Mouse (Mus musculus) right cerebral cortex, postnatal 36 days (tissue): ENCODE measurements around the gene Arpp19.

Source experiments
- DNase-seq, 2 experiments: peaks; one replicate each; pipeline ENCODE4 v3.0.0; 2022; ENCODE audit warnings: low spot score in 2 of 2, mixed read lengths in 1 of 2

The Arpp19 gene

GRCm38 (mm10) chr9:75037451-75038356 lies at the start of gene Arpp19:
Gene Arpp19 (plus strand): TSS chr9:75037614.
- DNase-seq = peak; percentile 85 to 88

DNA sequence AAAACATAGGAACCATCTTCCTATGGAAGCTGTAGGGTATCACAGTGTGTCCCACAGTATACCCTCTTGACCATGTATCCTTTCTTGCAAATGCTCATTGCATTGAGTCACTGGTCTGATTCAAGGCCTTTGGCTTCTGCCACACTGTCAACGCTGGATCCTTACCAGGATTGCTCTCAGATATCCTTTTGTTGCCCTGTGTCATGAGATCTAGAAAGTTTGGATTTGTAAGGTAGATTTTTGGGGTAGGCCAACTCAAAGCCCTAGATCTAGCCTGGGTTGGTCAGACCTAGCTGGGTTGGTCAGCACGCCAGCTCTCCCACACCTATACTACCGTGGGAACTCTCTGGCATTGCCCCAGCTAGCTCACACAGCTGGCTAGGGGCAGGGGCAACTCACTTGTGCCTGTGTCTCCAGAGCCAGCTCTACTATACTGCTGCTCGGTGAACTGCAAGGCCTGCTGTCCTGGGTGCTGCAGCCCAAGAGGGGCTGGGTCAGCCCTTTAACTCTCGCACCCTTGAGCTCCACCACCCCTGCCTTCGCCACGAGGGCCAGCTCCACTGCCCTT lies 48.4 kb upstream of the Arpp19 start:
- no peak for DNase-seq

GRCm38 (mm10) chr9:74989990-74990389 lies 47.4 kb upstream of the Arpp19 start:
- DNase-seq = no peak

DNA sequence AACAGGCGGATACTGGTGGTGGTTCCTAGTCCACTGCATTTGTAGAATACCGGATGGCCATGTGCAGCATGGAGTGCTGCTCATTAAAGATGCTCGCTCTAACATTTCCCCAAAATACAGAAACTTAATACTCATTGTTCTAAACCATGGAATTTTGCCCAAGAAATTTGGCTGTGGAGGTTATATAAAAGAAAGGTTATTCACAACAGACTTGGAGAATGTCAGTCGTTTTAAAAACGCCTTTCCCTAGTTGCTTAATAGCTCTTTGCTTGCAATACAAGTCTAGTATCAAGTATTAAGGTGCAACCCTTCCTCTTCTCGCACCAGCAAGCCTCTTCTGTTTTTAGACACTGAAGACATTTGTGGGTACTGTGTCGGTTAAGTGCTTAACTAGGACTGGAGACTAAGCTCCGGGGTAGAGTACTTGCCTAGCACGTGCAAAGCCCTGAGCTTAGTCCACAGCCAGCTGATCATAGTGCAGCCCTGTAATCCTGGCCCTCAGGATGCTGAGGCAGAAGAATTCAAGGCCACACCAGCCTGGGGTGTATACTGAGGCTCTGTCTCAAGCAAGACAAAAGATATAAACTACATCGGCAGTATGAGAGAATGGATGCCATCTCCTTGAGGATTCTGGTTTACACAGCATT lies 42.7 kb upstream of the Arpp19 start:
- no peak for DNase-seq

GRCm38 (mm10) chr9:74996349-74996748 lies 41.1 kb upstream of the Arpp19 start:
- DNase-seq = no peak

- no peak for DNase-seq
These were observed 39.4 kb upstream of the Arpp19 start for GRCm38 (mm10) chr9:74997976-74998375.

DNA sequence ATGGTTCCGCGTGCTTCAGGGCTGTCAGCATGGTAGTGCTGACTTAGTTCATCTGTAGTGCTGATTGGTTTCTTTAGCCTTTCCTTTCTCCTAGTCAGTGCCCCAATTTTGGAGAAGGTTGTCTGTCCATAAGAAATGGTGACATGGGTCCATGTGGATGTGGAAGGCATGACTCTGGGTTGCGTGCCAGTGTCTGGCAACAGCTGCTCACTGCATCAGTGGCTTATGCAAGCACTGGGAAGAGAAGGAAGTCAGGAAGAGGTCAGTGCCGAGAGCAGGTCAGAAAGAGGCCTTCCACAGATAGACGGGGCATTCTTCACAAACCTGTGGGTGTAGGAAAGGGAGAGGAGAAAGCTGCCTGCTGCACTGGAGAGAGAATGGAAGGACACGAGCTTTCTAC lies 36.4 kb upstream of the Arpp19 start:
- no peak for DNase-seq

GRCm38 (mm10) chr9:75001611-75002204 lies 35.7 kb upstream of the Arpp19 start:
- no peak for DNase-seq

- no peak for DNase-seq
These were observed 35.2 kb upstream of the Arpp19 start for GRCm38 (mm10) chr9:75002262-75002661.

DNA sequence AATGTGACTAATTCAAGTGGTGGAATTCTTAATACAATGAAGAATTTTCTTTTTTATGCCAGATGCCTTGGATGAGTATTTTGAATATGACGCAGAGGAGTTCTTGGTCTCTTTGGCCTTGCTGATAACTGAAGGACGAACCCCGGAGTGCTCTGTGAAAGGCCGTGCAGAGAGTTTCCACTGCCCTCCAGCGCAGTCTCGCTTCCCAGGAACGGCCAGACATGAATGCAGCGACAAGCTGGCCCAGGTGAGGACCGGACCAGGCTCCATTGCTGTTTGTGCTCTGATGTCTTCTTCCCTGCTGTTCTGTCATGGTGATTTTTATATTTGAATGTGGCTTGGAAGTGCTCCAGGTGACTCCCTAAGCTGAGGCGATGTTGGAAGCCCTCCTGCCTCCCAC lies 33.2 kb upstream of the Arpp19 start:
- DNase-seq = no peak

GRCm38 (mm10) chr9:75016591-75016990 lies 20.8 kb upstream of the Arpp19 start:
- DNase-seq = no peak

- no peak for DNase-seq
These were observed 18.2 kb upstream of the Arpp19 start for GRCm38 (mm10) chr9:75019181-75019580.

- no peak for DNase-seq
These were observed 17.8 kb upstream of the Arpp19 start for GRCm38 (mm10) chr9:75019592-75019991.

DNA sequence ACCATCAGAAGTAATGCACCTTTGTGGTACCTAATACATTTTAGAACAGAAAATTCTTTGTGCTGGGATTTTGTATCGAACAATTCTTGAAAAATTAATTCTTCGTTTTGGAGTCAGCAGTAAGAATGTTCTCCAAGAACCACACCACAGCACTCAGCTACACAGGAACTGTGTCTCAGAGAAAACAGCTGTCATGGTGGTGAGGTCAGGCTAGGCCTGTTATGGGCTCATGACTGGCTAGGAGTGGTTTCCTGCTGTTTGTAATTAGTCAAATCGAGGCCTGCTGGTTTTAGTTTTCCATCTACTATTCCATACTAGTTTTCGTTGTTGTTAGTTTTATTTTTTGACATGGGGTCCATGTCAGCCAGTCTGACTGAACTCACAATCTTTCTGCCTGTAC lies 16.9 kb upstream of the Arpp19 start:
- DNase-seq = no peak

GRCm38 (mm10) chr9:75022546-75022945 lies 14.9 kb upstream of the Arpp19 start:
- no peak for DNase-seq

DNA sequence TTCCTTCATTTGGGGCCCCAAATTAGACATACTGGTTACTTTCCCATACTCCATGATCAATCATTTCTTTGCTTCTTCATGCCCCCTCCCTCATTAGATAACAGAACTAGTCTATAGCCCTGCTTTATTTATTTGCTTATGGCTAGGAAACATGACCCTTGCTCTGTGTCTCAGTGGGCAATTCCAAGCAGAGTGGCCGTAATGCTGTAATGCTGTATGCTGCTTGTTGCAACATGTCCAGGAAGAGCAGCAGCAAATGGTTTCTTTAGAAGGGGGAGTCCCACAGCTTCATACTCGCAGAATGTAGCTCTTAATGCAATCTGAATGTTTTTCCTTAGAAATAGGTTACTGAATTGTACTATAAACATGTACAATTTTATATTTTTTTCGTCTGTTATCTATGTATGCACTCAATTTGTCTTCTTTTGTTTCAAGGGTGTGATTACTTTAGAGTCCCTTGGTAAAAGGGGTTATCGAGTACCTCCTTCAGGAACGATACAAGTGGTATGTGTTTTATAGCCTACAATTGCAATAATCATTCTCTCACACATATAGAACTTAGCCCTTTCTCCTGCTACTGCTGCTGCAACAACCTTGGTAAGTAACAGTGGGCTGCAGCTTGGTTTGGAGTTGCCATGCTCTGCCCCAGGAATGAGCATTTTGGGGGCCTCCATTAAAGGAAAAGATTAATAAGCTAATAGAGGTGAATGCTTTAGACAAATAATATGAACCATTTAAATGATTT lies 14.1 kb upstream of the Arpp19 start:
- DNase-seq = no peak

GRCm38 (mm10) chr9:75024089-75024488 lies 13.3 kb upstream of the Arpp19 start:
- DNase-seq = no peak

DNA sequence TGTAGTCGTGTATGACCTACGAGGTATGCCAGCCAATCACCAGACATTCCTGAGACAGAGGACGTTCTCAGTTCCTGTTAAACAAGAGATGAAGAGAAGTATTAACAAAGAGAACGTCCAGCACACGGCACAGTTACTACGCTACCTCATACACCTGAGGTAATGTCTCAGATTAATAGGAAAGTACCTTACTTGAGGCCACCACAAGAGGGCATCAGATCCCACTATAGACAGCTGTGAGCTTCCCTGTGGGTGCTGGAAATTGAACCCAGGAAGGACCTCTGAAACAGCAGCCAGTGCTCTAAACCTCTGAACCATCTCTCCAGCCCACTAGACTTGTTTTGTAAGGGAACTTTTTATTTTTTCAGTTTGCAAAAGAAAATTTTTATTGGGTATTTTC lies 11.7 kb upstream of the Arpp19 start:
- no peak for DNase-seq

GRCm38 (mm10) chr9:75032408-75032807 lies 5.0 kb upstream of the Arpp19 start:
- DNase-seq = no peak

- no peak for DNase-seq
These were observed 4.3 kb upstream of the Arpp19 start for GRCm38 (mm10) chr9:75033141-75033540.

GRCm38 (mm10) chr9:75034691-75035090 lies 2.7 kb upstream of the Arpp19 start:
- DNase-seq = no peak

DNA sequence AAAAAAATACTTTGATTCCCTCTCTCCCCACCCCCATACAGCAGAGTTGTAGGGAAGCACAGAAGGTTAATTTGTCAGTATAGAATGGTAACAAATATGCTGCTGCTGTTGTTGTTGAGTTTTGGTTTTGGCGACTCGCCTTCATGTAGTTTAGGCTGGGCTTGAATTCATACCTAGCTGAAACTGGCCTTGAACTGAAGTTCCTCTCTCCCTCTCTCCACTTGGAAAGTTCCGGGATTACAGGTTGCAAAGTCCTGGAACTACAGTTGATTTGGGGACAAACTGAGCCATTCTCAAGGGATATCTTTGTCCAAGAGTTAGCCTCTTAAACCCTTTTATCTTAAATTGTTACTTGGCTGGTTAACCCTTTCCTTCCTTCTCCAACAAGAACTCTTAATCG lies 1.5 kb upstream of the Arpp19 start:
- no peak for DNase-seq
